Mouse (Mus musculus) fat pad, adult 2 months (tissue): ENCODE results near the gene Adk.

ENCODE experiments used
- DNase-seq: peaks from one replicate; pipeline ENCODE4 v3.0.0-alpha.2; 2011; ENCODE audit warnings: low read depth, low spot score; ENCODE audit errors: extremely low read depth

Adk gene

DNA sequence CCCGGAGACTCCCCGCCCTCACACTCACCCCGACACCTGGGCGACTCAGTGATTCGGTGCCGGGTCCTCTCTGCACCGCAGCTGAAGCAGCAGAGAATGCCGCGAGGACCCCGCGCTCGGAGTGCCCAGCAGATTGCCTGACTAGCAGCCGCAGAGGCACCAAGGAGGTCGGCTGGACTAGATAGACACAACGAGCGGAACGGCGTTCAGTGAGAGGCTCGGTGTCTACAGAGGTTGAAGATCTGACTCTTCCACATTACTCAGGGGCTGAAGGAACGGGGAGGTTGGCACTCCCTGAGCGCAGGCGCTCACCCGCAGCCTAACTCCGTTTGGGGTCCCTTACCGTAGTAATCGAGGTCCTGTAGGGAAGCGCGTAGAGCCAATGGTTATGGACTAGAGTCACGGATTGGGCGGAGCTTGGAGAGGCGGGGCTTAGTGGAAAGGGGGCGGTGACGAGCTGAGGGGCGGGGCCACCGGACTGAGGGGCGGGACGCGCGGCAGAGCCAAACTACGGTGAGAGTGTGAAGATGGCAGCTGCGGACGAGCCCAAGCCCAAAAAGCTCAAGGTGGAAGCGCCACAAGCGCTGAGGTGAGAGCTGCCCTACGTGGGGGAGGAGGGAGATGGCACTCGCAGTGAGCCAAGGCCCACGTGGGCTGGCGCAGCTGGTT is at the start of gene Adk, which contains the start of gene Ap3m1:
Gene Adk, plus strand, starts transcription at position 463 of the 669 bp plus-strand sequence.
Gene Ap3m1, minus strand, starts transcription at position 397 of the 669 bp plus-strand sequence.
- peak; percentile 51 for DNase-seq

DNA sequence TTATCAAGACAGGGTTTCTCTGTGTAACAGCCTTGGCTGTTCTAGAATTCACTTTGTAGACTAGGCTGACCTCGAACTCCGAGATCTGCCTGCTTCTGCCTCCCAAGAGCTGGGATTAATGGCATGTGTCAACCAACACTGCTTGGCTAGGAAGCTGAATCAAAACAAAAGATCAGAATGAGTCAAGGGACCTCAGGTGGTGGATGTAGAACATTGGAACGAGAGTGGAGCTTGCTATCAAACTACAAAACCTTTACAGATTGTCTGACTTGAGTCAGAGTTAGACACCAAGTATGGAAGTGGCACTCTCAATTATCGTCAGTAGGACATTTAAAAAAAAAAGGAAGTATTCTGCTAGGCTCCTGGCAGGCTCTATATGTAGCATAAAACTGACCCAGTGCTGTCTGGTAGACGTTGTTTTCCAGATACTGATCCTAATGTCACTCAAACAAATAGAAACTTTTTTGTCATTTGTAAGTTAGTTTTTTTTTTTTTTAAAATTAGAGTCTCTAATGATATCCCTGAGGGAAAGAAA is 38.5 kb upstream of the Adk start:
- DNase-seq, result no peak

DNA sequence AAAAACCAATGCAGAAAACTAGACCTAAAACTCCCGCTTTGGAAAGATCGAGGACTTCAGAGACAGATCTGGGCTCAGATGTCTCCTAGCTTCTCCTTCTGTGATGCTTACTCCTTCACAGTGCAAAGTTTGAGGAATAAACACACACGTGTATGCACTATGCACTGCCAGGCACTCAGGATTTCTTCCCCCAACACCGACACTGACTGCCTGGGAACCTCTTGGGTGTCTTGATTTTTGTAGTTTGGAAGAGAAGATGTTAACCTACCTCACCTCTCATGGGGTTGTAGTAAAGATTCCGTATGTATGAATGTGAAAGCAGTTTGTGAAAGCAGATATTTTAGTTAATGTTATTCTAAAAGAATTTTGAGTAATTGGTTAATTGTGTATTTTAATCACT is 34.5 kb upstream of the Adk start:
- no peak for DNase-seq

DNA sequence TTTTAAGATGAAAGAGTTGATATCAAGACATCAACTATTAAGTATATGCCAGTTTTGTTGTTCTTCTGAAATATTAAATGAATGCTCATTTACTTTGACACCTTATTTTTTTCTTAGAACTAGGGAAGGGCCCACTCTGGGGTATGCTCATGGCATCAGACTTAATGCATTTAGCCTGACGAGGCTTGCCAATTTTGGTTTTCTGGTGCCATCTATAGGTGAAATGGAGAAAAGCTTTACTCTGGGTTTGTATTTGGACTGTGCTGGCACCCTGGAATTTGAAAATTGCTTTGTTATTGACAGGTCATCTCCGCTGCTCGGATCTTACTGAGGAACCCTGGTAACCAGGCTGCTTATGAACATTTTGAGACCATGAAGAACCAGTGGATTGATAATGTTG is 33.4 kb upstream of the Adk start:
- no peak for DNase-seq

DNA sequence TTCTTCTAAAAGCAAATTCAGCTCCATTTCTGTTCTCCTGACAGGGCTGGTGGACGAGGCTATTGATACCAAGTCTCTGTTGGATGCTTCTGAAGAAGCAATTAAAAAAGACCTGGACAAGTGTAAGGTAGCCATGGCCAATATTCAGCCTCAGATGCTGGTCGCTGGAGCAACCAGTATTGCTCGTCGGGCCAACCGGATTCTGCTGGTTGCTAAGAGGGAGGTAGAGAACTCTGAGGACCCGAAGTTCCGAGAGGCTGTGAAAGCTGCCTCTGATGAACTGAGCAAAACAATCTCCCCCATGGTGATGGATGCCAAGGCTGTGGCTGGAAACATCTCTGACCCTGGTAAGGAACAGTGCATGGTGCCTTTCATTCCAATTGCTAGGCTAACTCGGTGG is 31.9 kb upstream of the Adk start:
- DNase-seq, result no peak

DNA sequence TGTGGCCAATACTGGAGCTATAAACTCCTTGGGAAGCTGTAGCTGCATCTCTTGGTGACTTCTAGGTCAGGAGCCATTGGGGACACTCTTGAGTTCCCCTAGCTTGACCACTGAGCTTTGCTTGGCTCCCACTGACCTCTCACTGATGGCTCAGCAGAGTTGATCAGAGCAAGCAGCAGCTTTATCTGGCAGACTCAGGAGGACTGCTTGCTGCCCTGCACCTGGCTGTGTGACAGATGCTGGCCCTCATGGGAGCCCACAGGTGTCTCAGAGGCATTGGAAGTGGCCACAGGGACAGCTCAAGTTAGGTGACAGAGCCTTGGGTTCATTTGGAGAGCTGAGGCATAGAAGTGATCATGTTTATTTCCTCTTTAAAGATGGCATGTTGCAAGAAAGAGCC is 24.8 kb upstream of the Adk start:
- DNase-seq, result no peak

GRCm38 (mm10) chr14:21029025-21029659 is 23.2 kb upstream of the Adk start:
- no peak for DNase-seq

DNA sequence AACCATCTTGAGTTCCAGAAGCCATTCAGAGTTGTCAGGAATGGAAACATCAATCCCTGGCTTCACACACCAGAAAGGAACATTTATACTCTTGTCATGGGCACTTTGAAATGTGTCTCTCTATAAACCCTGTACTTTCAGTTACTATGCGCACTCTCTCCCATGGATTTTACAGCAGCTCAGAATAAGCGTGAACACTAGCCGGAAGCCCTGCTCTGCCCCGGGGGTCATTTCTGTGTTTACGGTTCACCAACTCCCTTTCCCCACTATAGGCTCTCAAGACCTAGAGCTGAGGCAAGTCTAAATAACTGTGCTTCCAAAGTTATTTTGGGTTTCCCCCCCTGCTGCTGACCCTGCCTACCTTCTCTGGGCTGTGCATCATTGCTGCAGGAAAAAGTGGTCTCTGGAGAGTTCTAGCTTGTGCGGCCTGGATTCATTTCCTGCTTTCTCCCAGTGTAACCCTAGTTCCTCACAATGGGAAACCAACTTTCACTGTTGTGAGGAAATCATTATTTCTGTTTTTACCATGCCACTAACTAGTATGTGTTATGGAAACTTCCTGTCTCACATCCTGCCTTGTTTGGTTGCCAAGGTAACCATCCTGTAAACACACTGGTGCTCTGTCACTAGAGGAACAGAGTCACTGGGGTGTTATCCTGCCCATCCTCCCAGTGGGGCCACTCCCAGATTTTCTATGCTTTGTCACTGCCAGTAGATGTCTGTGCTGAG is 20.4 kb upstream of the Adk start:
- DNase-seq, result no peak

DNA sequence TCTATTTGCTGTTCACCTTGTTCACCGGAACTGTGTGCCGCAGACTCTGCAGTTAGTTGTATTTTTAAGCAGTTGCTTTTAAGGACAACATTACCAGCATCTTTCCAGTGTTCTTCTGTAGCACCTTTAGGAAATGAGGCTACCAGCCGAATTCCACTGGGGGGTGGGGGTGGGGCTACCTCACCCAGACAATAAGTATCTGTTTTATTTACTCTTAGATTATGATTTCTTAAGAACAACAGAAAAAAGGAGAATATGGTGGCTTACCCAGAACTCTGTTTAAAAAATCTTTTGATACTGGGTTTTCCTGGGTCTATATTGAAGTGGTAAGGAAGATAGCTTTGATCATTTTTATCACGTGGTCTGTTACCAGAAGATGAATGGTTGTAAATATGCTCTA is 18.1 kb upstream of the Adk start:
- DNase-seq, result no peak

GRCm38 (mm10) chr14:21034791-21035190 is 17.6 kb upstream of the Adk start:
- no peak for DNase-seq

DNA sequence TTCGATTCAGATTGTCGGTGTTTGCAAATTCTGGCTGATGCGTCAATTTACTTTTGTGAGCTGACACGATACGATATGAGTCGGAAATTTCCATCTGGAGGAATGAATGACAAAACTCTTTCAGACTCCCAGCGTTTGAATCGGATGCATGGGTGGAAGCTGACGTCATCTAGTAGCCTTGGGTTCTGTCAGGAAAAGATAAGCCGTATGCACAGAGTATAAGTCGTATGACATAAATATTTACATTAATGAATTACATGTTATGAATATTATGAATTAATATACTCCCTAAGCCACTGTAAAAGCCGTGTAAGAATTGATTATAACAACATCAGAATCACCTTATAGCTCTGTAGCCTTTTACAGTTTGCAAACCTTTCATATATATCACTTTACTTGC is 13.3 kb upstream of the Adk start:
- DNase-seq, result no peak

DNA sequence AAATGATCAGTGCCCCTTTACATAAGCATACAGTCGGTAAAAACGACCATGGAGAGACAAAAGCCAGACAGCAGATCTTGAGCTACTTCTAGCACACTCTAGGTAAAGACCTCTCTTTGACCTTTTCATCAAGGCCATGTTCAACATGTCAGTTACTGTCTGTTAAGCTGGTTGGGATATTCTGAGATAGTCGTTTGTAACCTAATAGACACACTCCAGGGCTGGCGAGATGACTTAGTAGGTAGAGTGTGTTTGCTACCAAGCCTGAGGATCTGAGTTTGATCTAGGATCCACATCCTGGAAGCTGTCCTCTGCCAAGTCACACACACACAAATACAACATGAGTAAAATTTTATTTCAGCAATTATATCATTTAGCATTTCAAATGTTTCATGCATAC is 12.8 kb upstream of the Adk start:
- no peak for DNase-seq

GRCm38 (mm10) chr14:21047840-21048239 is 4.5 kb upstream of the Adk start:
- peak; percentile 52 for DNase-seq

DNA sequence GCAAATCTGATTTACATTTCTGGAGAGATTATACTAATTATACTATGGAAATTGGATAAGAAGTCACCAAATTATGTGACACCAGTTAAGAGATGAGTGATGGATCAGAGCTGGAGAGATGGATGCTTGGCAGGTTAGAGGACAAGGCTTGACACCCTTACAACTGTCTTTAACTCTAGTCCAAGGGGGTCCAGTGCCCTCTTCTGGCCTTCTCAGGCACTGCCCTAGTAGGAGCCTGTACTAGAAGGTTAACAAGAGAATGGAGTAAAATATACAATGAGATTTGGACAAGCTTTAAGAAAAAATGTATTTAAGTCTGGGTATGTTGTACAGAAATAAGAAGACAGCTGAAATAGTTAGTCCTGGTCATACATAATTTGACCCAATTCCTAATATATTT is 3.5 kb upstream of the Adk start:
- DNase-seq, result no peak

DNA sequence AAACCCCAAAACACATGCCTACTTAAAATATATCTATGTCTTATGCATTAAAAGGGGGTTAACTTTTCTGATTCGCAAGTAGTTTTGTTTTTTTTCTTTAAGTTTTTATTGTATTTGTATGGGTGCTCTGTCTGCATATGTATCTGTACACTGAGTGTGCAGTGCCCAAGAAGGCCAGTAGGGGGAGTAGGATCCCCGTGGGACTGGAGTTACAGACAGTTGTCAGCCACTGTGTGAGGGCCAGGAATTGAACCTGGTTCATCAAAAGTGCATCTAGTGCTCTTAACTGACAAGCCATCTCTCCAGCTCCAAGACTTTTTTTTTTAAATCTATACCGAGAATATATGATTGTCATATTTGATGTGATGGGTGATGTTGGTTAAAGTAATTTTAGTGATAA is 1.6 kb upstream of the Adk start:
- DNase-seq, result no peak

GRCm38 (mm10) chr14:21051380-21052111 is 828 bp upstream of the Adk start:
- DNase-seq, result no peak

DNA sequence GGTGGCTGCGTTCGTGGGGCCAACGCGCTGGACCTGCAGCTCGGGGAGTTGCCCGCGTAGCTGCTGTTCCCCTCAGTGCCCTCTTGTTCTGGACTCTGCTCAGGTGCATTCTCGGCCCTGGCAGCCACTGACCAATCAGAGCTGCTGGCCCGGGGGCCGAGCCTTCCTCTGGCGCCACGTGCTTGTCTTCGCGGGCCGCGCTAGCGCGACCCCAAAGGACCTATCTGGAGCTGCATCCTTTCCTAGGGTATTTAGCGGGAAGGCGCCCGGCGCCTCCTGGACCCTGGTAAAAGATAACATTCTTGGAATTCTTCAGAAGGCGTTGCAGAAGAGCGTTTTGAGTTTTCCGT is 382 bp downstream of the Adk start:
- no peak for DNase-seq

GRCm38 (mm10) chr14:21053151-21053550 is 777 bp downstream of the Adk start:
- no peak for DNase-seq

GRCm38 (mm10) chr14:21053586-21053985 is 1.2 kb downstream of the Adk start:
- DNase-seq, result no peak

DNA sequence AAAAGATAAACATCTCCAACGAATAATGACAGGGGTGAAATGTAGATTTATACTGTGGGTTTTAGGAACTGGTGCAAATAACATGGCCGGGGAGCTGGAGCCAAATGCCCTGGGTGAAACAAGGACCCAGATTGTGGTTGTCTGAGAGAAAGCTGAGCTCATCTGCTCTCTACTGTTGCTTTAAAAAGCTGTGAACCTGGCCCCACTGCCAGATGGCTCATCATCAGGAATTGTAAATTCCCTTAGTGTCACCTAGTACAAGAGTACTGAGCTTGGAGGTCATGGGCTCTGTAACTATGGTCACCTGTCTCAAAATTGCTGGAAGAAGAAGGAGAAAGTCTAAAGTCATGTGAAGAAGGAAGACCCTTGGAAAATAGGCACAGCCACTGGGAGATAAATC is 6.6 kb downstream of the Adk start:
- no peak for DNase-seq

GRCm38 (mm10) chr14:21062766-21063513 is 10.6 kb downstream of the Adk start:
- DNase-seq, result no peak
